Mouse (Mus musculus): ENCODE measurements around the gene Cox19.

GRCm38 (mm10) chr5:139353496-139353895 is 2.3 kb upstream of the Cox19 start:
- TF ChIP-seq EP300 (IDR thresholded peaks at IDR 0.05) (no peak), CTCF (IDR thresholded peaks at IDR 0.05) (peak; percentile 54)
